In genomic region chr14:12375451-12375850, GRCm38 (mm10) we compare ENCODE assay signal across 33 mouse cellular contexts. TPM values are rescaled to one million over a fixed set of nuclear protein-coding genes. Genes with fewer than 3 reads are reported as not detected.
"Had no signal": no experiment of that assay in that cellular context is flagged by ENCODE, and none has a peak within 500 bp of the region (broad histone marks: within the 10 kb centered on the region; RNA-seq: fewer than 3 reads in every experiment).

No protein-coding gene starts in this region.

- H3K4me3 ChIP-seq: embryonic facial prominence, embryonic 10.5 days; embryonic facial prominence, embryonic 12.5 days; embryonic facial prominence, embryonic 13.5 days; embryonic facial prominence, embryonic 15.5 days; erythroblast, embryonic 14.5 days; forebrain, embryonic 10.5 days; gastrocnemius, adult 2 months; heart, adult 2 months; heart, embryonic 10.5 days had no signal

- H3K4me1 ChIP-seq: embryonic facial prominence, embryonic 12.5 days; embryonic facial prominence, embryonic 13.5 days; embryonic facial prominence, embryonic 15.5 days had no signal

- H3K4me2 ChIP-seq: embryonic facial prominence, embryonic 12.5 days; embryonic facial prominence, embryonic 13.5 days; embryonic facial prominence, embryonic 15.5 days; heart, embryonic 11.5 days had no signal

- H3K36me3 ChIP-seq: embryonic facial prominence, embryonic 10.5 days; embryonic facial prominence, embryonic 12.5 days; embryonic facial prominence, embryonic 13.5 days; embryonic facial prominence, embryonic 15.5 days; forebrain, embryonic 10.5 days; heart, embryonic 10.5 days had no signal

- H3K9me3 ChIP-seq: embryonic facial prominence, embryonic 10.5 days; embryonic facial prominence, embryonic 12.5 days; embryonic facial prominence, embryonic 13.5 days; embryonic facial prominence, embryonic 15.5 days; forebrain, embryonic 10.5 days; heart, embryonic 10.5 days had no signal

- DNase-seq: cerebellum, adult 8-10 months; cerebellum, adult 9-10 months; cerebellum, adult 9-11 months; cerebellum, postnatal 10 days; cerebellum, postnatal 14 days; cerebellum, postnatal 25 days; cerebellum, postnatal 36 days; embryo, embryonic 11 days; forebrain, postnatal 0 days; gastrocnemius, adult 2 months; gastrocnemius, postnatal 10 days; gastrocnemius, postnatal 14 days; gastrocnemius, postnatal 25 days; gastrocnemius, postnatal 36 days; heart, adult 18-20 months; heart, adult 2 months had no signal

- H3K27ac ChIP-seq: embryonic facial prominence, embryonic 10.5 days; embryonic facial prominence, embryonic 12.5 days; embryonic facial prominence, embryonic 13.5 days; embryonic facial prominence, embryonic 15.5 days; forebrain, embryonic 10.5 days; gastrocnemius, adult 2 months; heart, adult 2 months; heart, embryonic 10.5 days had no signal

- H3K9ac ChIP-seq: embryonic facial prominence, embryonic 12.5 days; embryonic facial prominence, embryonic 13.5 days; embryonic facial prominence, embryonic 15.5 days; forebrain, postnatal 0 days had no signal

- ATAC-seq: forebrain, embryonic 16.5 days; forebrain, postnatal 0 days had no signal

RNA-seq across cellular contexts. Expression of gene Fezf2, which starts 27.5 kb away (rescaled TPM):
- total RNA-seq: common myeloid progenitor, adult 5-6 weeks; gastrocnemius, adult 18-20 months; gastrocnemius, adult 2 months; gastrocnemius, adult 8-10 months; gastrocnemius, postnatal 10 days; gastrocnemius, postnatal 14 days; gastrocnemius, postnatal 25 days; gastrocnemius, postnatal 36 days; gastrocnemius, postnatal 4 days; granulocyte monocyte progenitor cell, adult 5-6 weeks; heart, adult 18-20 months; heart, adult 2 months; heart, adult 8-10 months had no signal
- polyA plus RNA-seq: embryonic facial prominence, embryonic 14.5 days; erythroblast, embryonic 14.5 days; gonadal fat pad, adult 2 months; heart, adult 2 months; heart, embryonic 10.5 days had no signal
